Mouse (Mus musculus): ENCODE measurements around the gene Exd2.

Exd2 gene

GRCm38 (mm10) chr12:80549646-80550045 is 86.8 kb downstream of the Exd2 start:
- DNase-seq (ENCODE audit: low read depth, low spot score) = no peak
